Mouse (Mus musculus) ES-E14 (cell line): ENCODE results near the gene Usp31. TPM values are rescaled to one million over a fixed set of nuclear protein-coding genes. Genes with fewer than 3 reads are reported as not detected.

Experiments used
- DNase-seq: peaks from one replicate; pipeline ENCODE4 v3.0.0-alpha.2; 2013; ENCODE audit warnings: low read depth, low spot score
- H3K27ac ChIP-seq: 2 replicates; pipeline ENCODE4 v1.5.1; 2012; ENCODE audit warnings: low read depth, mild to moderate bottlenecking, low read length, moderate library complexity, mixed read lengths; ENCODE audit not compliant: poor library complexity, insufficient read depth, severe bottlenecking
- H3K36me3 ChIP-seq: 2 replicates; pipeline ENCODE4 v1.6.1; 2012; ENCODE audit warnings: mild to moderate bottlenecking, low read length, moderate library complexity, mixed read lengths; ENCODE audit not compliant: control insufficient read depth, poor library complexity, insufficient read depth, severe bottlenecking
- H3K4me1 ChIP-seq, 2 experiments: fragments of 150-350 bp in 1 of 2; sonication (generic) in 1 of 2; 2 replicates each; pipeline ENCODE4 v1.6.1; 2012; ENCODE audit warnings: low read length in 2 of 2, mild to moderate bottlenecking in 1 of 2, mixed read lengths in 1 of 2; ENCODE audit not compliant: control insufficient read depth in 2 of 2, insufficient read depth in 2 of 2, poor library complexity in 1 of 2
- H3K4me3 ChIP-seq, 2 experiments: fragments of 150-350 bp in 1 of 2; sonication (generic) in 1 of 2; 2 replicates each; pipeline ENCODE4 v1.5.1; 2012; ENCODE audit warnings: low read length in 2 of 2, low read depth in 1 of 2, mild to moderate bottlenecking in 1 of 2, mixed read lengths in 1 of 2; ENCODE audit not compliant: insufficient read depth in 1 of 2, poor library complexity in 1 of 2, severe bottlenecking in 1 of 2
- H3K9ac ChIP-seq: 2 replicates; pipeline ENCODE4 v1.6.1; 2012; ENCODE audit warnings: low read depth, mild to moderate bottlenecking, low read length, mixed read lengths; ENCODE audit not compliant: poor library complexity, insufficient read depth, severe bottlenecking
- H3K9me3 ChIP-seq: fragments of 150-350 bp; sonication (generic); 2 replicates; pipeline ENCODE4 v1.6.1; 2012; ENCODE audit warnings: low read depth, mild to moderate bottlenecking, low read length; ENCODE audit not compliant: control insufficient read depth, insufficient read depth
- CHD2 ChIP-seq: IDR thresholded peaks from 2 replicates; pipeline ENCODE4 v1.6.1; 2014; ENCODE audit warnings: mild to moderate bottlenecking, low read depth, low read length, inconsistent platforms
- HCFC1 ChIP-seq: IDR thresholded peaks from 2 replicates; pipeline ENCODE4 v1.6.1; 2012; ENCODE audit warnings: low read length, inconsistent platforms, borderline replicate concordance; ENCODE audit not compliant: insufficient read depth
- MAFK ChIP-seq: IDR thresholded peaks from 2 replicates; pipeline ENCODE4 v1.6.1; 2014; ENCODE audit warnings: mild to moderate bottlenecking, low read depth, low read length, inconsistent platforms; ENCODE audit not compliant: insufficient read depth
- ZC3H11A ChIP-seq: IDR thresholded peaks from 2 replicates; pipeline ENCODE4 v1.6.1; 2012; ENCODE audit warnings: low read depth, mild to moderate bottlenecking, inconsistent platforms, low read length, borderline replicate concordance
- ZNF384 ChIP-seq: IDR thresholded peaks from 2 replicates; pipeline ENCODE4 v1.6.1; 2012; ENCODE audit warnings: low read depth, low read length, inconsistent platforms
- in situ Hi-C, 2 experiments: fragments of 600-800 bp; cut with MboI; formaldehyde crosslinking; loops; one replicate each; pipeline ENCODE4 v1.15.1; 2025; ENCODE audit warnings: low sequenced_read_pairs in 2 of 2, inconsistent platforms in 1 of 2; ENCODE audit not compliant: unreplicated experiment in 2 of 2
- total RNA-seq: library from RNA; depleted of rRNA; stranded (reverse); fragments of 300-350 nt; gene quantifications from 2 replicates; pipeline ENCODE4 v1.2.3, GENCODE M21; 2012

Gene Usp31
- total RNA-seq, 1 experiment: 17.1 TPM

GRCm38 (mm10) chr7:121652629-121653028 is 54.4 kb downstream of the Usp31 start:
- no peaks in the 10 kb centered on the region; a peak in 1 of 4 replicates for H3K4me1 ChIP-seq
- in situ Hi-C loops: no loop called here
- peaks cover 27% of the 10 kb centered on the region for H3K36me3 ChIP-seq
- H3K4me3 ChIP-seq: no peak overlapping the region
- no peak overlapping the region for H3K9ac ChIP-seq
- no peak for TF ChIP-seq ZNF384
- TF ChIP-seq MAFK: no peak
- no peak for TF ChIP-seq ZC3H11A
- no peak for TF ChIP-seq HCFC1
- no peak for DNase-seq
- H3K27ac ChIP-seq: no peak overlapping the region
- no peaks in the 10 kb centered on the region for H3K9me3 ChIP-seq

GRCm38 (mm10) chr7:121650724-121651123 is 56.3 kb downstream of the Usp31 start:
- no peak overlapping the region for H3K27ac ChIP-seq
- peaks cover 27% of the 10 kb centered on the region for H3K36me3 ChIP-seq
- DNase-seq: no peak
- no peak overlapping the region for H3K9ac ChIP-seq
- in situ Hi-C loops: no loop called here
- H3K4me1 ChIP-seq: no peaks in the 10 kb centered on the region
- TF ChIP-seq HCFC1 (no peak), CHD2 (no peak), ZNF384 (no peak), ZC3H11A (no peak), MAFK (no peak)
- H3K9me3 ChIP-seq: no peaks in the 10 kb centered on the region
- H3K4me3 ChIP-seq: no peak overlapping the region

GRCm38 (mm10) chr7:121640998-121641762 is 65.9 kb downstream of the Usp31 start:
- Histone ChIP-seq H3K36me3 (peaks cover 5% of the 10 kb centered on the region), H3K4me1 (no peaks in the 10 kb centered on the region; a peak in 1 of 4 replicates), H3K4me3 (no peak overlapping the region), H3K9me3 (no peaks in the 10 kb centered on the region), H3K27ac (no peak overlapping the region), H3K9ac (no peak overlapping the region)
- TF ChIP-seq ZC3H11A (0 out of 2 replicates have a peak, but pooled peaks have one; percentile 7), CHD2 (no peak), HCFC1 (no peak), ZNF384 (no peak), MAFK (no peak)
- in situ Hi-C loops: no loop called here
- peak; percentile 35 for DNase-seq

- in situ Hi-C loops: no loop called here
Measured at GRCm38 (mm10) chr7:121636732-121637131, 70.3 kb downstream of the Usp31 start.

More at GRCm38 (mm10) chr7:121636732-121637131, 70.3 kb downstream of the Usp31 start:
- no peaks in the 10 kb centered on the region; a peak in 1 of 4 replicates for H3K4me1 ChIP-seq
- no peaks in the 10 kb centered on the region for H3K9me3 ChIP-seq
- no peak overlapping the region for H3K4me3 ChIP-seq
- no peak overlapping the region for H3K27ac ChIP-seq
- DNase-seq: no peak
- TF ChIP-seq ZNF384 (no peak), MAFK (no peak), CHD2 (no peak), ZC3H11A (no peak), HCFC1 (no peak)
- H3K9ac ChIP-seq: no peak overlapping the region
- H3K36me3 ChIP-seq: no peaks in the 10 kb centered on the region
